Mouse (Mus musculus): Measurements from ENCODE around the gene Mrpl35.

DNA sequence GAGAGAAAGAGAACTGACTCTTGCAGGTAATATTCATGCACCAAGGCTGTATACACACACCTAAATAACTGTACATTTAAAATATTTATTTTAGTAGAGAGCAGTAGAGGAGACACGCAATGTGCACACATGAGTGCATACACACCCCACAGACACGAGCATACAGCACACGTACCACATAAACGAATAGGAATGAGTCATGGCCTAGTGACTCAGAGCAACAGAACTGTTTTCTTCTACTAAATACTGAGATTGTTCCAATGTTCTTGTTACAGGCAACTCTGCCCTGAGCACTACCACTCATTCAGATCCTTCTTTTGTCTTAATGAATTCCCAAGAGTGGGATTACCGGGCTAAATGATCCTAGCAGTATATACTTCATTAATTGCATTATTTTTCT is 48.8 kb downstream of the Mrpl35 start:
- TF ChIP-seq CTCF (IDR thresholded peaks at IDR 0.05; ENCODE audit: control insufficient read depth, insufficient read depth, low read length) (no peak), POLR2A (IDR thresholded peaks at IDR 0.05; ENCODE audit: borderline replicate concordance, control insufficient read depth, low read depth, low read length) (no peak)
